Mouse (Mus musculus) cerebellum, adult 9-10 months (tissue): Measurements from ENCODE around the gene Stra6.

Experiments
- DNase-seq: peaks from one replicate; pipeline ENCODE4 v3.0.0; 2022

Gene Stra6

DNA sequence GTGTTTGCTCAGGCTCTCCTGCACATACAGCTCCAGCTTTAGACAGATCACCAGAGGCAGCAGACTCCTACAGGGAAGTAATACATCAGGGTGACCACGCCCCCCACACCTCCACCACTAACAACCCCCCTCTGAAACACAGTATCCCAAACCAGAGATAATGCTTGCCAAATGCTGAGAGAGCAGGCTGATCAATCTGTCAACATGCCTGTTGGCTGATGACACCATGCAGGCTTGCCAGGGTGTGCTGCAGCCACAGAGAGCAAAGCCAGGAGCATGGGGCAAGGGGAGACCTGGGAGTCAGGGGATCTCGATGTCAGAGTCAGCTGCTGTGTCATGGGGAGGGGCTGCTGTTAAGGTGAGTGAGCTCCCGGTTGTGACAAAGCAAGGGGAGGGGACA, at the start of gene Stra6:
Stra6 (plus strand) TSS at position 258 of the 400 bp plus-strand sequence.
- DNase-seq = no peak

DNA sequence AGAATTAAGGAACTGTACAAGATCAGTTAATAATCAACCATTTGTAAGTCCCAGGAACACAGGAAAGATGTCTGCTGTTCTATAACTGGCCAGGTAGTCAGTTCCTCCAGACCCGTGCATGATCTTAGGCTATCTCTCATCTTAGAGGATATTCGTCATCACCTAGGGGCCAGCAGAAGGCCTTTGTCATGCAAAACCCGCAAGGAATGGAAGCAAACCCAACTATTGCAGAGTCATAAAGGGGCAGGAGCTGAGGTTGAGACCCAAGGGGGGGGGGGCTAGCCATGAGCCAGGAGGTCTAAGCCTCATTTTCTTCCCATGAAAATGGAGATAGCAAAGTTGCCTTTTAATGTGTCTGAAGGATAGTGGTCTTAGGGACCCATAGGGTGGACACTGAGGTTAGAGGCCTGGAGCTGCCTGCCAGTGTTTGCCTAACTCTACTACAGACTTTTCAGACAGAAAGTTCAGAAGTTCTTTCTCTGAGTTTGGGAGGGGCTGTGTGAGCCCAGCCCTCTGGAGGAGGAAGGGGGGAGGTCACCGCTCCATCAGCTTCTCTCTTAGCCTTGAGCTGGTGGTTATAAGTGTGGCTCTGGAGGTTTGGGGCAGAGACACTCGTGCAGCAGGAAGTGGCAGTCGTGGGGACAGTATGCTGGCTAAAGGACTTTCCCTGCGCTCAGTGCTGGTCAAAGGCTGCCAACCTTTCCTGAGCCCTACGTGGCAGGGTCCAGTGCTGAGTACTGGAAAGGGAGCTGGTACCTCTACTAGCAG, 49.0 kb upstream of the Stra6 start:
- no peak for DNase-seq

DNA sequence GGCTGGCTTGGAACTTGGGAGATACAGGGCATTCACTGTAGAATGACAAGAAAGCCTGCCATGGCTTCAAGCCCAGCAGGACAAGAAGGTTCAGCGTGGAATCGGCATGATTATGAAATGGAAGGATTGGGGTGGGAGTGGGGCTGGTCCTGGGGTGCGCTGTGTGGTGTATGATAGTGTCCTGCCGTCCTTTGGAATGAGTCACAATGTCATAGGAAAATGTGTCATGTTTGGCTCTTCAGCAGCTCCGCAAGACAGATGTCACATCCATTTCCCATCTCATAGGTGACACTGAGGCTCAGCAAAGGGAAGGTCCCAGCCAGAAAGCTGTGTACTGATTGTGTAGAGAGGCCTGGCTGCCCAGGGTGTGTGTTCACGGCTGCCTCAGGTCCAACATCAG, 47.7 kb upstream of the Stra6 start:
- no peak for DNase-seq

DNA sequence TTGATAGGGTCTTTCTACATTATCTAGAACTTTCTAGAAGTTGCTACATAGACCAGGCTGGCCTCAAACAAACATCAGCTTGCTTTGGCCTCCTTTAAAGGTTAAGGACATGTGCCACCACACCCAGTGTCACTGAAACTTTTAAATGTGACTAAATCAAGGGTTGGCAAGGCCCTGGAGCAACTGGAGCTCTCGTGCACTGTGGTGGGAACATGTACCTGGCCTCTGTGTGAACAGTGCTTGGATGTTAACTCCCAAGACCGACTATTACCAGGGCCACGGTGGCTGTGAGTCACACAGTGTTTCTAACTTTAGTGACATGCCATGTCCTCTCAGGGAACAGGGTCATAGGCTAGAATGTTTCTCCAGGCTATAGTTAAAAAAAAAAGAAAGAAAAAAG, 46.6 kb upstream of the Stra6 start:
- DNase-seq = no peak

DNA sequence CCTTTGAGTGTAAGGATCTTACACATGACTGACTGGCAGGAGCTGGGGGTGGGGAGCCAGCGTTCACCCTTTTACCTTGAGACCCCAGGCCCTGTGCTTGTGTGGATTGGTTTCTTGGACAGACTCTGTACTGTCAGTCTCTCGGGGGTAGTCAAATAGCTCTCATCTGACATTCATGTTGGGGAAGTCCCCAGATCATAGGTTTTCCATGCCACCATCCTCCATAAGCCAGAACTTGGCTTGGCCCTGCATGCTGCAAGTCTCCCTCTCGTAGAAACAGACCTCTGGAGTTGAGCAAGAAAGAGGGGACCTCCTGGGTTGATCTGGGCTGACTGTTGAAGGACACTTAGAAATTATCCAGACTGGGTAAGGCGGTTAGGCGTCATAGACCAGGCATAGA, 45.2 kb upstream of the Stra6 start:
- DNase-seq = no peak

DNA sequence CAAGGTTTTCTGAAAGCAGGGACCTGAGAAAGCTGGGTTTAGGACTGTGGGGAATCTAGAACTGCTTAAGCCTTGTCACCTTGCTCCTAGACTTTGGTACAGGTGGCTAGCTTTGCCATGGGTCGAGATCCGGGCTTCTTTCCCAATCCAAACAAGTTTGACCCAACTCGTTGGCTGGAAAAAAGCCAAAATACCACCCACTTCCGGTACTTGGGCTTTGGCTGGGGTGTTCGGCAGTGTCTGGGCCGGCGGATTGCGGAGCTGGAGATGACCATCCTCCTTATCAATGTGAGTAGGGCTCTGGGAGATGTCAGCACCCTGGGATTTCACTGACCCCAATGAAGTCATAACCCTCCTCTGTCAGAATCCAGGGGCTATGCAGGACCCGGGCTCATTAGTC, 37.6 kb upstream of the Stra6 start:
- DNase-seq = no peak

DNA sequence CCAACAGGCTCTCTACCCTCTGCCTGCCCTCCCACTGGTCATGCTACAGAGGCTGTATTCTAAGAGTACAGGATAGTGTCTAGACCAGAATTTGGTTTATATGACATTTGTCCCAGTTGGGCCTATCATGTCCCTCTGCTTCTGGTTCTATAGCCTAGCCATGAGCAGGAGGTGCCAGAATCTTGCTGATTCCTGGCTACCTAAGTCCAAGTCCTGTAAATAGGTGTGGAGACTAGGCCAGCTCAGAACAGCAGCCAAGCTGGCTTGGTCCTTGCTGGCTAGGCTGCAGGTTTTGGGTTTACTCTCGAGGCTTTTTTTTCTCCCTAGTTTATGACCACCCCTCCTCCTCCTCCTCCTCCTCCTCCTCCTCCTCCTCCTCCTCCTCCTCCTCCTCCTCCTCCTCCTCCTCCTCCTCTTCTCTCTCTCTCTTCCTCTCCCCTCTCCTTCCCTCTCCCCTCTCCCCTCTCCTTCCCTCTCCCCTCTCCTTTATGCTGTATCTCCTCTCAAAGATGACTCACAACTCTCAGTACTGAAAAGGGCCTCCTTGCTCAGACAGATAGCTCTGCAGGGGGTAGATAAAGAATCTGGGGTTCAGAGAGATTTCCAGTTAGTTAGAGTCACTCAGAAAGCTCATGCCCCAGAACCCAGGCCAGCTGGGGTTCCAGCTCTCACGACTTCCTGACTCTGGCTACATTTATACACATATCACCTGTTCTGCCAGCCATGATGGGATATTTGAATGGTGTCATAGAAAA, 36.0 kb upstream of the Stra6 start:
- DNase-seq = no peak

DNA sequence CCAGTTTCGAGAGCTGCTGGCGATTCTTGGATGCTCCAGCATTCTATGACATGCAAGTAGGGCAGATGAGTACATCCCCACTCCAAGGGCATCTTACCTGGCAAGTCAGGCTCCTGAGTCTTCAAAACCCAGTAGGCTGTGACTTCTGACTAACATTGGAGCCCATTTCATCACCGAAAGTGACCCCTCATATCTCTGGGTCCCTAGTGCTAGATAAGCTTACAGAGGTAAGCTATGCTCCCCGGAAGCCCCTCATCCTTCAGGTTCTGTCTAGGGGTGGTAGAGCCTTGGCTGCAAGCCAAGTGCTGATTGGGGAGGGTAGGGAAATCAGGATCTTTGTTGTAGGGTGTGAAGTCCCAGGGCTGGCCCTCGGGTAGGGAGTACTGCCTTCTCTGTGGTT, 34.7 kb upstream of the Stra6 start:
- DNase-seq = no peak

DNA sequence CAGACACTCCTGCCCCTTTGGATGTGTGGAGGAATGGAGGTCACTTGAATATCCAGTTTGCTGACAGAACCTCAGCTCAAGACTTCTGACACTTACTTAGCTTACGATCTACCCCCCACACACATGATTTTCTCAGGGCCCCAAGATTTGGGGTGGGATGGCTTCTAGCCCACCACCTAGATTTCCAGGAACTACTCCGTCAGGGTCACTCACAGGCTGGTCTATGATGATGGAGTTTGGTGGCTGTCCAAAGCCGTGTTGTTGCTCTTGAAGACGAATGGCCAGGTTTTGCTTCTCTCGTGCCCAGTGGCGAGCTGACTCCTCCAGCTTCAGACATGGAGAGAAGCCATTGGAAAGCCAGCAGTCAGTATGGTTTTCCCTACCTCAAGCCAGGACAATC, 34.0 kb upstream of the Stra6 start:
- DNase-seq = no peak

DNA sequence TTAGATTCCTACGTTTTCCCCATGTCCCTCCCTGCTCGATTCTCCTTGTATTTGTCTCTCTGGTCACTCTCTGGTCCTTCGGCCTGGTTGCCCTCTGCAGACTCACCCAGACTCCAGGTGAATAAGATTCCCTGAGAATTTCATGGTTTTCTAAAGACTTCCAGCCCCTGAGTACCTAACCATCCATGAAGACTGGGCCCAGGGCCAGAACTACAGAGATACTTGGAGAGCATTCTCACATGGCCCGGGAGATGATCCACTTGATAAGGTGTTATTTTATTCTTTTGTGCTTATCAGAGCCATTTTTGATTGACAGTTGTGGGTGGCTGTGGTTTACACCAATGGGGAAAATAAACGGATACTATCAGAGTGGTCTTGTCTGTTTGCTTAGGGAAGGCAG, 31.7 kb upstream of the Stra6 start:
- DNase-seq = no peak

DNA sequence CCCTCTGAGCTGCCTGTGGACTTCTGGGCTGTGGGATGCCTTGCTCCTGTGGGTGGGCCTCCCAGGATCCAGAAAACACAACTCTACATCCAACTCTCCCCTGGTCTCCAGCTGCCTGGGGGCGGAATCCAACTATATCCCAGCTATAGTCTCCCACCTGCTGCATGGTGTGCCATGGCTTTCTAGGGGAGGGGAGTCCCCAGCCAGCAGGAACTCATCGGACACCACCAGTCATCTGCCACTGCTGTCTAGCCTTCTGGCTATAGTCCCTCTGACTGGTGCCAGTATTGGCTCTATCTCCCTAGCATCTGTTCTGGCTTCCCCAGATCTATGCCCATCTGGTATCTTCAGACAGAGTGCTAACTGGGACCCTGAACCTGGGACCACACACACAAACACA, 28.1 kb upstream of the Stra6 start:
- no peak for DNase-seq

DNA sequence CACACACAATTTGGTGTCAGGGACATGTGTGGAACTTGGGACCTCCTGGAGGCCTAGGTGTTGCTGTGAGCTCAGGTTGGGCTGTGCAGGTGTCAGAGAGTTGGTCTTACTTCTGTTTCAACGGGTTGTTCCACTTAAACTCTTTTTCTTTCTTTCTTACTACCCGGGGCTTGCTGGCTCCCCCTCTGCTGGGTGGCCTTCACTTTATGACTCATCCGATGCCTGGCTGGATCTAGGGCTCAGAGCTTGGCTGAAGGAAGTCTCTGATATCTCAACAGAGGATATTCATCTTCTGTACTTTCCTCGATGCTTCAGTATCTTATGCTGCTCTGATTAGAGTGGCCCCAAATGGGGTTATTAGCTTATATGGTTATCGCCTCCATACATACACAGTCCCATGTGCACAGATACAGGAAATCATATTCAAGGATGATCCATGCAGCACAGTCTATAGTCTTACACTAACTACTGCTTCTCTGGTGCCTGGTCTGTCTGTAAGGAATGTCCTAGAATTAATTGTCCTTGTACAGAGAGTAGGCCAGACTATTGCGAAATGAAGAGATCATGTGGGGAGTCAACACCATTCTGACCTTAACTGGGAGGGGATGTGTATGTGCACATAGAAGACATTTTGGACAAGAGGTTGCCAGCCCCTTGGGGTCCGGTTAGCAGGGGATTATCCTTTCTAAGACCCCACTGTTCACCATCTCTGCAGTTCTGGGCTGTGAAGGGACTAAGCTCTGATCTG, 27.5 kb upstream of the Stra6 start:
- DNase-seq = no peak

DNA sequence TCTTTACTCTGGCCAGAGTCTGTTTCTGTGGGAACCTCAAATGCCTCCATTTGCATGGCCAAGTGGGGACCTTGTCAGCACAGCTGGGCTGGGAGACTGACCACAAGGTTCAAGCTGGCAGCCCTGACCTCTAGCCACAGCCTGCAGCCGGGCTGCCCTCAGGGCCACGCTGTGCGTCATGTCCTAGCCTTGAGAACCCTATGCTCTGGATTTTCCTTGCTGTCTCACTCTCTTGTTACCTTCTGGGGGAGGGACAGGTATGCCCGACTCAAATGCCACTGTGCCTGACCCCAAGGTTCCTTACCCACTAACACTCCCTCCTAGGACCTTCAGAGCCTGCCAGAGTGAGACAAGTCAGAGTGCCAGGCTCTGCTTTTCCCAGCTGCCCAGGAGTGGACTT, 26.6 kb upstream of the Stra6 start:
- no peak for DNase-seq

DNA sequence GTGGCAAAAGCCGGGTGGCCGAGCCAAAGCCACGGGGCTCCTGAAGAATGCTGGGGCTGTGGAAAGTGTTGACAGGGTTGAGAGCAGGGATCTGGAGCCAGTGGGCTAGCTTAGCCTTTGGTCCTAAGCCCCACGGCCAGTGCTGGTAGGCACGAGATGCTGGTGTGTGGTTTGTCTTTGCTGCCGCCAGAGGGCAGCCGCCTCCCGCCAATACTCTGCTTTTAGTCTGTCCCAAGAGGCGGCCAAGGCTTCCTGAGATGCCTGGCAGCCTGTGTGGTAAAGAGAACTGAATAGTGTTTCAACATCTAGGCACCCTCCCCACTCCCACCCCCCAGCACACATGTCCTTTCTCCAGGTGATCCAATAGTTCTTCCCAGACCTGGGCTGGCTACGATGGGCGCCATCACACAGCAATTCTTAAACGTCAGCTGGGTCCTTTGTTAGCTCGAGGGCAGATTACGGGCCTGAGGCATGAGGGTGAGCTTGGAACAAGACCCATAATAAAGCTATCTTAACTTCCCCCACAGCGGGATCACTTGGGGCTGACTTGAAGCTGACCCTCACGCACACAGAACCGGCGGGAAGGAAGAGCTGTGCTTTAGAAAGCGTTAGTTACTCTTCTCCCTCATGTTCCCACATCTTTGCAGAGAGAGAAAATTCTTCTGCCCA, 25.0 kb upstream of the Stra6 start:
- DNase-seq = peak; percentile 77

DNA sequence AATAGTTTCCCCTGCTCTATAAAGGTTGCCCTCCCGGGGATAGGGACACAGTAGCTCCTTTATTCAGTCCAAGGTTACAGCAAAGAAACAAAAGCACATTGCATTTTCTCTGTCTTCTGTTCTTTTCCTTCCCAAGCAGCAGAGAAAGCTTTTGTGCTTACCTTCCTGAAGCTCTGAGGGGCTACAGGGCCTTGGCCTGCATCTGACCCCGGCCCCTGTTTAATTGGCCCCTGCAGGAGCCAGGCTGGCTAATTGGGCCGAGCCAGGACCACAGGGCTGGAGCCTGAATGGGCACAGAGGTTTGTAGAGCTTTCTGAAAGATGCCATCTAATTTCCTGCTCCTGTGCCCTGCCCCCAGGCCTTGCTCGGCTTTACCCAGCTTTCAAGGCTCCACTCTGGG, 22.6 kb upstream of the Stra6 start:
- DNase-seq = no peak

DNA sequence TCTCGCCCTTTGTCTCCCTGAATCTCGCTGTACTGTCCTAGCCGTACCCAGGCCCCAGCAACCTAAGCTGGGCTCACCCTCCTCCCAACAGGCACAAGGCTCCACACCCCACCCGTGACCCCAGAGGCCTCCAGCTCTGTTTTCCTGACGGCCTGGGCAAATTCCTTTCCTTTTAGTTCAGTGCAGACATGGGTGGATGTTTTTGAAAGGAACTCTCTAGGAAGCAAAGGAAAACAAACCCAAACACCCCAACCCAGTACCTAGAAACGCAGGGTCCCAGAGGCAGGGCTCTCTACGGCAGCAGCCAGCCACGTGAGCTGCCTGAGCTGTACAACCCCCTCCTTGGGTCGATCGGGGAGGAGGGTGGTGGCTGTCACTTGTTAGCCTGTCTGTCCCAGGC, 21.2 kb upstream of the Stra6 start:
- no peak for DNase-seq

DNA sequence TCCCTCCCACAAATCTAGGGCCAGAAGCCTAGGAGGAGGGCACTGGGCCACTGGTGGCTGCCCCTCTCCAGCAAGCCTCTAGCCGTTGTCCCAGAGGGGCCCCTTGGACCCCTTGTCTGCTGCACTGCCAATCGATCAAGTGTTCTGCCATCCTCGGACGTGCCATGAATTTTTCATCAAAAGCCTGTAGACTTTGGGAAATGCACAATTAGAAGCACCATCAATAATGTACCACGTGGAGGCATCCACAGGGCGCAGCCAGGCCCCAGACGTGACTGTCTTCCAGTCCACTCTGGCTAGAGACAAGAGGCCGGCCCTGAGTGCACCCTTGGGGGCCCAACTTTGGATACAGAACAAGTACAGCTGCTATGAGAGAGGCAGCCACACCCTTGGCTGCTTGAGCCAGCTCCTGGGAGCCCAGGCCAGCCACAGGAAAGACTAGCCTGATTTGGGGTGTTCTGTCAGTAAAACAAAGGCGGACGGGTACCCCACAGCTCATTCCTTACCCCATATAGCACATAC, 20.0 kb upstream of the Stra6 start:
- no peak for DNase-seq

DNA sequence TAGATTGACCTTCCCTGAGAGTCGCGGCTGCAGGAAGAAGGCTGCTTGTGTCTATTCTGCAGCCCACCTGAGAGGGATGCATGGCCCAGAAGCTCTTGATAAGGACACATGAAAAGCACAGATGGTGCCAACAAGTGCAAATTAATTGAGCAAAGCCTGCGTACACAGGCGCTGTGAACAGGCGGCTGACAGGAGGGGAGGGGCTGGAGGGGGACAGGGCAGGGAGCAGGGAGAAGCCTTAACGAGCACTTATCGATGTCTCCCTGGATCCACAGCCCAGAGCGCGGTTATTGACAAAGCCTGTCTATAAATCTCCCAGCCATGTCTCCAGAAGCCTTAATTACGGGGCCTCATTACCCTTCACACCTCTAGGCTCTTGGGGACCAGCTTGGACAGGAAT, 18.8 kb upstream of the Stra6 start:
- DNase-seq = no peak

DNA sequence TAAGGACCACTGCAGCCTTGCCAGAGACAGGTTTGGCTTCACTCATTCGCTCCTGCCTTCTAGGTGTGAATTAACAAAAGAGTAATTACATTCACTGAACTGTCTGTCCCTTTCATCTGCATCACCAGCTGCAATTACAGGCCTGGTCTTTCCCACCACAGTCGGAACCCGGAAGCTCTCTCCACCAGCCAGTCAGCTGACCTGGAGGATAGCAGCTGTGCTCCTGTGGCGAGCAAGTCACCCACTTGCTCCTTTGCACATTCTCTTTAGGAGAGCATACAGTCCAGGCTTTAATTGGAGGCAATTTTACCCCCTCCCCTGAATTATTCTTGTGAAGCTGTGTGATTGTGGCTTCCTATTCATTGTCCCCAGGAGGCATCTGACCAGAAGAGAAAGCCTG, 17.9 kb upstream of the Stra6 start:
- DNase-seq = no peak

DNA sequence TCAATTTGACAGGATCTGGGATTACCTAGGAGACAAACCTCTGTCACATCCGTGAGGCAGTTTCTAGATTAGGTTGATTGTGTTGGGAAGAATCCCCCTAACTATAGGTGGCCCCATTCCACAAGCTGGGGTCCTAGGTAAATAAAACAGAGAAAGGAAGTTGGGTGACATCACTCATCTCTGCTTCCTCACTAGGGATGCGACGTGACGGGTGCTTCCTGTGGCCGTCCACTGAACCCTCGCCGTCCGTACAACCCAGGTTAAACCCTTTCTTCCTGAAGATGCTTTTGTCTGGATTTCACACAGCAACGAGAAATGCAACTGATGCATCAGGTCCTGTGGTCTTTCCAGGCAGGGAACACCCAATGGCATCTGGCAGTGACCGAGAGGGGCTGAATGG, 16.5 kb upstream of the Stra6 start:
- DNase-seq = no peak

DNA sequence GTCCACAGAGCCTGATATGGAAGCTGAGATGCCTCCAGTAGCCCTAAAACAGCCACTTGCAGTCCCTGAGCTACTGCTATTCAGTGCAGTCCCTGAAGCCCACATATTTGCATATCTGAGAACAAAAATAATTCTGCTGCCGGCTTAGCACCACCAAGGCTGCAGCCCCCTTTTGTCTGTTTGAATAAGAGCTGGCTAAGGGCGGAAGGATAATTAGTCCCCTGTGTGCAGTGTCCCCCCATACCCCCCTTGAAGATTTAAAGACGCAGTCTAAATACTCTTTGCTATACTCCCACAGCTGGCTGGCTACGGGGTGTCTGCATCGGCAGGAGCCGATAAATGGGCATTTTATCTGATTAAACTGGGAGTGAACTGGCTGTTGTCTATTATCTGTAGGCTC, 15.0 kb upstream of the Stra6 start:
- DNase-seq = no peak

DNA sequence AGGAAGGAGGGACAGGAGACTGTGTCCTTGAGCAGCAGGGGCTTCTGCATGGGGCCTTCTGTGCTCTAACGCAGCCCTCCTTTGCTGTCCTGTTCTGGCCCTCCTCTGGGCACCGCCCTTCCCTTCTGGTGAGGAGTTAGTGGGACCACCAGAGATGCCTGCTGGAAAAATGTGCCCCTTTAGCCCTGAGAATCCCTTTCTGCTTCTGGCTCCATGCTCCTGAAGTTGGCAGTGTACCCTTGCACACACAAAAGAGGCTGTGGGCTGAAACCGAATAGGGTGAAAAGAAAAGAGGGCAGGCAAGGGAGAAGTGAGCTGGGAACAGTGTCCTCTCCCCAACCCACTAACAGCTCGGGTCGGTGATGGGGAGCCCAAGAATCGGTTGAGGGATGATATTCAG, 14.4 kb upstream of the Stra6 start:
- DNase-seq = no peak

DNA sequence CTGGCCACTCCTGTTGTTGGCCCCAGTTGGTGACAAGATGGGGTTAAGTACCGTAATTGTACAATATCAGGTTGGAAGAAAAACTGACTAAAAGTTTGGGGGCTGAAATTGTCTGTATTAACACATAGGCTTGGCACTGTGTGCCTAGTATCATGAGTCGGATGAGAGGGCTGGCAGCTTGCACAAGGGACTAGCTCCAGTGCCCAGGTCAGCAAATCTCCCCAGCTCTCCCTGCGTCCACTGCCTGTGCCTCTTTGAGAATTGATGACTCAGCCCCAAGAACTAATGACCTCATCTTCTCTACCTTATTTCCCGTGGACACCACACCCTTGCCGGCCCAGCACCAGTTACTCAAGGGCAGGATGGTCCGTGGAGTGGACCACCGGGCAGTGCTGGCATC, 13.7 kb upstream of the Stra6 start:
- no peak for DNase-seq
